Mouse (Mus musculus) heart, embryonic 12.5 days (tissue): ENCODE measurements around the gene Aaas. TPM values are rescaled to one million over a fixed set of nuclear protein-coding genes. Genes with fewer than 3 reads are reported as not detected.

Experiments
- ATAC-seq: fragments of 200-750 bp; cut with Nextera tagmentation; 2 replicates; pipeline ENCODE4 v1.8.0; 2017; ENCODE audit warnings: moderate TSS enrichment, moderate library complexity; ENCODE audit not compliant: insufficient number of reproducible peaks, low FRiP score
- H3K27ac ChIP-seq: fragments of 300-500 bp; sonication (generic); 2 replicates; pipeline ENCODE4 v1.5.1; 2016; ENCODE audit warnings: mild to moderate bottlenecking, moderate library complexity; ENCODE audit not compliant: poor library complexity, severe bottlenecking
- H3K27me3 ChIP-seq: fragments of 300-500 bp; sonication (generic); replicated peaks from 2 replicates; pipeline ENCODE4 v1.6.1; 2016; ENCODE audit warnings: mild to moderate bottlenecking, moderate library complexity
- H3K36me3 ChIP-seq: fragments of 300-500 bp; sonication (generic); 2 replicates; pipeline ENCODE4 v1.6.1; 2016; ENCODE audit warnings: mild to moderate bottlenecking, moderate library complexity
- H3K4me1 ChIP-seq: fragments of 300-500 bp; sonication (generic); replicated peaks from 2 replicates; pipeline ENCODE4 v1.6.1; 2016; ENCODE audit warnings: mild to moderate bottlenecking
- H3K4me2 ChIP-seq: fragments of 300-500 bp; sonication (generic); 2 replicates; pipeline ENCODE4 v1.6.1; 2016; ENCODE audit warnings: mild to moderate bottlenecking, moderate library complexity
- H3K4me3 ChIP-seq: fragments of 300-500 bp; sonication (generic); 2 replicates; pipeline ENCODE4 v1.5.1; 2016; ENCODE audit warnings: mild to moderate bottlenecking
- H3K9ac ChIP-seq: fragments of 300-500 bp; sonication (generic); 2 replicates; pipeline ENCODE4 v1.6.1; 2016; ENCODE audit warnings: mild to moderate bottlenecking, moderate library complexity
- H3K9me3 ChIP-seq: fragments of 300-500 bp; sonication (generic); replicated peaks from 2 replicates; pipeline ENCODE4 v1.6.1; 2016; ENCODE audit warnings: mild to moderate bottlenecking, moderate library complexity
- WGBS: fragments of 180-500 bp; shearing (Covaris S2); methylation state at CpG from one replicate; pipeline ENCODE4 v1.1.7; 2016; 5-methylcytosine and 5-hydroxymethylcytosine counted together
- polyA plus RNA-seq: library from polyadenylated mRNA; unstranded; fragments of >200 nt; fragmentation: Nextera tagmentation; extraction: Ambion mirVana; gene quantifications from 2 replicates; pipeline ENCODE4 v1.2.1, GENCODE M21; 2016

Aaas gene
- 53.8 and 55.8 TPM in 2 replicates for polyA plus RNA-seq

GRCm38 (mm10) chr15:102350138-102350941 lies at the start of gene Aaas:
TSS of gene Aaas (minus strand) at chr15:102350771.
- under 1% methylated on average over 56 of the region's 56 CpGs for WGBS
- Histone ChIP-seq H3K9ac (peak within 1 kb of the TSS; percentile 95), H3K27ac (peak within 1 kb of the TSS; percentile 72), H3K4me1 (peaks cover 15% of the 10 kb centered on the region), H3K27me3 (no peaks in the 10 kb centered on the region), H3K36me3 (peaks cover 27% of the 10 kb centered on the region), H3K9me3 (no peaks in the 10 kb centered on the region), H3K4me3 (peak within 1 kb of the TSS; percentile 96), H3K4me2 (peak within 1 kb of the TSS; percentile 92)
- peak; percentile 88 for ATAC-seq

GRCm38 (mm10) chr15:102399229-102400221 lies 49.0 kb upstream of the Aaas start:
- 3% methylated on average over 34 of the region's 34 CpGs for WGBS
- peaks cover 32% of the 10 kb centered on the region for H3K4me1 ChIP-seq

GRCm38 (mm10) chr15:102398629-102399028 lies 48.1 kb upstream of the Aaas start:
- Histone ChIP-seq H3K9ac (peak overlapping the region; percentile 19; the same call in 1 of the 2 replicates), H3K27me3 (no peaks in the 10 kb centered on the region), H3K4me1 (peaks cover 38% of the 10 kb centered on the region), H3K36me3 (no peaks in the 10 kb centered on the region), H3K4me3 (peak overlapping the region; percentile 58), H3K27ac (no peak overlapping the region), H3K4me2 (peak overlapping the region; percentile 72), H3K9me3 (no peaks in the 10 kb centered on the region)
- no peak for ATAC-seq
- 19% methylated on average over 5 of the region's 5 CpGs for WGBS

More at GRCm38 (mm10) chr15:102399229-102400221, 49.0 kb upstream of the Aaas start:
- ATAC-seq: peak; percentile 88
- H3K27me3 ChIP-seq: no peaks in the 10 kb centered on the region
- peak overlapping the region; percentile 58 for H3K4me3 ChIP-seq
- peak overlapping the region; percentile 92 for H3K27ac ChIP-seq
- H3K9ac ChIP-seq: peak overlapping the region; percentile 69
- peak overlapping the region; percentile 72 for H3K4me2 ChIP-seq
- H3K9me3 ChIP-seq: no peaks in the 10 kb centered on the region
- no peaks in the 10 kb centered on the region for H3K36me3 ChIP-seq

GRCm38 (mm10) chr15:102395061-102395460 lies 44.5 kb upstream of the Aaas start:
- H3K27me3 ChIP-seq: no peaks in the 10 kb centered on the region
- no peaks in the 10 kb centered on the region for H3K36me3 ChIP-seq
- no peak overlapping the region for H3K9ac ChIP-seq
- H3K4me1 ChIP-seq: peaks cover 36% of the 10 kb centered on the region
- peak overlapping the region; percentile 2; the same call in 1 of the 2 replicates for H3K4me2 ChIP-seq
- H3K4me3 ChIP-seq: no peak overlapping the region
- ATAC-seq: peak; percentile 82
- WGBS: 10% methylated on average over 3 of the region's 3 CpGs
- H3K27ac ChIP-seq: peak overlapping the region; percentile 71
- no peaks in the 10 kb centered on the region for H3K9me3 ChIP-seq

GRCm38 (mm10) chr15:102393584-102394014 lies 43.0 kb upstream of the Aaas start:
- Histone ChIP-seq H3K9me3 (no peaks in the 10 kb centered on the region), H3K4me3 (no peak overlapping the region)

GRCm38 (mm10) chr15:102392520-102392919 lies 41.9 kb upstream of the Aaas start:
- no peak for ATAC-seq
- 28% methylated on average over 2 of the region's 2 CpGs for WGBS
- H3K27me3 ChIP-seq: no peaks in the 10 kb centered on the region
- H3K4me3 ChIP-seq: no peak overlapping the region
- H3K4me2 ChIP-seq: no peak overlapping the region
- peaks cover 25% of the 10 kb centered on the region for H3K4me1 ChIP-seq
- H3K27ac ChIP-seq: peak overlapping the region; percentile 68; the same call in 1 of the 2 replicates
- H3K9ac ChIP-seq: no peak overlapping the region
- H3K9me3 ChIP-seq: no peaks in the 10 kb centered on the region
- H3K36me3 ChIP-seq: no peaks in the 10 kb centered on the region

More at GRCm38 (mm10) chr15:102393584-102394014, 43.0 kb upstream of the Aaas start:
- H3K36me3 ChIP-seq: no peaks in the 10 kb centered on the region
- H3K4me2 ChIP-seq: no peak overlapping the region
- no peak overlapping the region for H3K9ac ChIP-seq
- peak overlapping the region; percentile 68 for H3K27ac ChIP-seq
- ATAC-seq: no peak
- peaks cover 29% of the 10 kb centered on the region for H3K4me1 ChIP-seq
- no peaks in the 10 kb centered on the region for H3K27me3 ChIP-seq

- Histone ChIP-seq H3K36me3 (no peaks in the 10 kb centered on the region), H3K9ac (no peak overlapping the region), H3K9me3 (no peaks in the 10 kb centered on the region), H3K27me3 (no peaks in the 10 kb centered on the region), H3K27ac (no peak overlapping the region), H3K4me1 (peaks cover 13% of the 10 kb centered on the region), H3K4me3 (no peak overlapping the region), H3K4me2 (no peak overlapping the region)
- no peak for ATAC-seq
- 83% methylated on average over 3 of the region's 3 CpGs for WGBS
Observed at GRCm38 (mm10) chr15:102388942-102389341, 38.4 kb upstream of the Aaas start.

GRCm38 (mm10) chr15:102386640-102387039 lies 36.1 kb upstream of the Aaas start:
- H3K27me3 ChIP-seq: no peaks in the 10 kb centered on the region
- no peak overlapping the region for H3K9ac ChIP-seq
- WGBS: 51% methylated on average over 9 of the region's 9 CpGs
- H3K9me3 ChIP-seq: no peaks in the 10 kb centered on the region
- H3K4me1 ChIP-seq: no peaks in the 10 kb centered on the region
- H3K36me3 ChIP-seq: no peaks in the 10 kb centered on the region
- ATAC-seq: no peak
- H3K4me2 ChIP-seq: no peak overlapping the region
- H3K4me3 ChIP-seq: no peak overlapping the region
- H3K27ac ChIP-seq: no peak overlapping the region

- H3K27ac ChIP-seq: no peak overlapping the region
- no peak overlapping the region for H3K4me3 ChIP-seq
- no peaks in the 10 kb centered on the region for H3K36me3 ChIP-seq
- ATAC-seq: no peak
- H3K4me2 ChIP-seq: no peak overlapping the region
- H3K9me3 ChIP-seq: no peaks in the 10 kb centered on the region
- WGBS: 81% methylated on average over 6 of the region's 6 CpGs
- no peaks in the 10 kb centered on the region for H3K27me3 ChIP-seq
- no peak overlapping the region for H3K9ac ChIP-seq
- H3K4me1 ChIP-seq: no peaks in the 10 kb centered on the region
Observed at GRCm38 (mm10) chr15:102383671-102384070, 33.1 kb upstream of the Aaas start.

- no peaks in the 10 kb centered on the region for H3K9me3 ChIP-seq
- H3K9ac ChIP-seq: no peak overlapping the region
- ATAC-seq: peak; percentile 37; the same call in 1 of the 2 replicates
- H3K27me3 ChIP-seq: no peaks in the 10 kb centered on the region
- peaks cover 11% of the 10 kb centered on the region for H3K4me1 ChIP-seq
- WGBS: 1% methylated on average over 7 of the region's 7 CpGs
- H3K4me2 ChIP-seq: no peak overlapping the region
- no peak overlapping the region for H3K4me3 ChIP-seq
- H3K36me3 ChIP-seq: no peaks in the 10 kb centered on the region
- H3K27ac ChIP-seq: no peak overlapping the region
Observed at GRCm38 (mm10) chr15:102381575-102381974, 31.0 kb upstream of the Aaas start.
